Mouse (Mus musculus) spleen, adult 2 months (tissue): ENCODE measurements around the gene Ctnna2. TPM values are rescaled to one million over a fixed set of nuclear protein-coding genes. Genes with fewer than 3 reads are reported as not detected.

Experiments
- DNase-seq, 2 experiments: peaks; one replicate each; pipeline versions ENCODE4 v3.0.0 to v3.0.0-alpha.2; 2012 to 2021; ENCODE audit warnings: low spot score in 2 of 2, low read depth in 1 of 2
- H3K27ac ChIP-seq: fragments of 200-500 bp; 2 replicates; pipeline ENCODE4 v1.5.1; 2012; ENCODE audit warnings: low read length, inconsistent platforms; ENCODE audit not compliant: insufficient read depth
- H3K27me3 ChIP-seq: fragments of 200-500 bp; 2 replicates; pipeline ENCODE4 v1.6.1; 2012; ENCODE audit warnings: mild to moderate bottlenecking, moderate library complexity, low read length, inconsistent platforms; ENCODE audit not compliant: control insufficient read depth, insufficient read depth
- H3K36me3 ChIP-seq: fragments of 200-500 bp; 2 replicates; pipeline ENCODE4 v1.6.1; 2012; ENCODE audit warnings: mild to moderate bottlenecking, low read length, inconsistent platforms; ENCODE audit not compliant: control insufficient read depth, insufficient read depth
- H3K4me1 ChIP-seq: fragments of 200-500 bp; 2 replicates; pipeline ENCODE4 v1.6.1; 2011; ENCODE audit warnings: inconsistent platforms; ENCODE audit not compliant: control insufficient read depth, insufficient read depth, insufficient read length
- H3K4me3 ChIP-seq: fragments of 200-500 bp; 2 replicates; pipeline ENCODE4 v1.5.1; 2011; ENCODE audit warnings: mild to moderate bottlenecking, inconsistent platforms; ENCODE audit not compliant: insufficient read depth, insufficient read length; ENCODE audit errors: extremely low read depth
- CTCF ChIP-seq: fragments of 200-500 bp; IDR thresholded peaks from 2 replicates; pipeline ENCODE4 v1.5.1; 2011; ENCODE audit warnings: mild to moderate bottlenecking, inconsistent platforms; ENCODE audit not compliant: insufficient read depth, insufficient read length, insufficient replicate concordance; ENCODE audit errors: extremely low read depth
- POLR2A ChIP-seq: fragments of 200-500 bp; IDR thresholded peaks from 2 replicates; pipeline ENCODE4 v1.6.1; 2011; ENCODE audit warnings: low read depth, low read length, inconsistent platforms
- WGBS: fragments of 180-500 bp; shearing (Covaris S2); methylation state at CpG from one replicate; pipeline ENCODE4 v1.1.7; 2018; 5-methylcytosine and 5-hydroxymethylcytosine counted together
- polyA plus RNA-seq: library from polyadenylated mRNA; depleted of rRNA; stranded (reverse); fragments of >200 nt; gene quantifications from 2 replicates; pipeline ENCODE4 v1.2.3, GENCODE M21; 2012

Gene Ctnna2
- polyA plus RNA-seq, 1 experiment = 0.05 TPM

DNA sequence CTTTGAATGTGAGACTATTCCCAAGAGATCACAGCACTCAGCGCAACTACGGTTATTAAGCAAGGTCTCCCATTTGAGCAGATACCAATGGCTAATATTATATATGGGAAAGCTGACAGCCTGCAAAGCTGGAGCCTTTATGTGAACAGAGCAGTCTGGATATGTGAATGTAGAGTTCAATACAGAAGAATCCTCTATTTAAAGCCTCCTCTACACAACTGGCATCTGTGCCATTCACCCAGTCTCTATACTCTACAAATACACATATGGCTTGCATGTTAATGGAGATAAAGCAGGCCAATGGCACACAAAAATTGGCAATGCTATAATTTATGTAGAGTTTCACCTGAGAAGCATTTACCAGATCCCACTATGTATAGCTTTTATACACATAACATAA, 608.4 kb downstream of the Ctnna2 start:
- TF ChIP-seq CTCF = no peak
- TF ChIP-seq POLR2A = no peak
- 96% methylated on average over 2 of the region's 2 CpGs for WGBS
- Histone ChIP-seq H3K27me3 (no peaks in the 10 kb centered on the region), H3K4me1 (no peaks in the 10 kb centered on the region), H3K4me3 (no peak overlapping the region), H3K36me3 (no peaks in the 10 kb centered on the region), H3K27ac (no peak overlapping the region)
- DNase-seq = no peak

DNA sequence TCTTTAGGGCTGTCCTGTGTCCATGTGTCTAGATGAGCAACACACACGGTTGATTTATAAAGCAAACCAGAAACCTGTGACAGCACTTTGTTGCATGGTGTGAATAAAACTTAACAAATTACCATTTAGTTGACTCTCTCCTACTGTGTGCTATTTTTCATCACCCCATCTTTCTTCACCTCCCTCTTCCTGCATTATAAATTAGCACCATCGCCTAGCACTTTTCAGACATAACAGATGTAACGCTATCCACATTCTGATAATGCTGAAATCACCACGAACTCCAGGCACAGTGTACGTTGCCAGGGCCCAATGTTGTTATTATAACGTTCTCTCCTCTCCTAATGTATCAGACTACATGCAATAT, 621.0 kb downstream of the Ctnna2 start:
- Histone ChIP-seq H3K27me3 (no peaks in the 10 kb centered on the region), H3K4me3 (no peak overlapping the region), H3K27ac (no peak overlapping the region), H3K36me3 (no peaks in the 10 kb centered on the region), H3K4me1 (no peaks in the 10 kb centered on the region)
- TF ChIP-seq POLR2A (no peak), CTCF (no peak)
- DNase-seq = no peak
- 88% methylated on average over 6 of the region's 6 CpGs for WGBS

DNA sequence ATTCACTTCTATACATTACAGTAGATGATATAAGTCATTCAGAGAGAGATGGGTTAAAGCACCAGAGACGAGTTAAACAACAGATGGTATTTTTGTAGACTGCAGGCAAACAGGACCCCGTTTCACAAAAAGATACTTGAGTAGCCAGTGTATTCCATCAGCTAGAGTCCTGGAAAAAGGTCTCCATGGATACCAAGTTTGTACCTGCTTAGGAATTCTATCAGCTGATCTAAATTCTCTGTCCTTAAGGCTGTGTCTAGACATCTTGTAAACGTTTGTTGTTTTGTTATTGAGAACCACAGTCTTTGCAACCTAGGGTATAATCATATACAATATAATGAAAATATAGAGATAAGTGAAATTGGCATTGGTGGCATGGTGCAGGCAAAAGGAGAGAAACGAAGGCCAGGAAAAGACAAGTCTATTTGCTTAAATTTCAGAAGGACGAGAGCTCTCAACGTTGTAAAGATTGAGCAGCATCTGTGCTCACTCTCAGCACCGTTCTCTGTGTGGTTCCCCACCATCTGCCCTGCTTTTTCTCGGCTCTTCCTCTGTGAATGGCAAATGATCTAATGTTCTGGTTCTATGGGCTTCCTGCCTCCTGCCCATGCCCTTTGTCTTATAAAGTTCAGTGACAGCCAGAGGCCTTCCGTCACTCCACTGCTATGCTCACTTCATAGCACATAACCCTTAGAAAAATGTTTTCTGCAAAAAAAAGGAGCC, 621.6 kb downstream of the Ctnna2 start:
- Histone ChIP-seq H3K4me1 (no peaks in the 10 kb centered on the region), H3K27ac (no peak overlapping the region), H3K36me3 (no peaks in the 10 kb centered on the region), H3K4me3 (no peak overlapping the region), H3K27me3 (no peaks in the 10 kb centered on the region)
- TF ChIP-seq POLR2A (no peak), CTCF (no peak)
- DNase-seq = no peak
- WGBS = 75% methylated on average over 9 of the region's 9 CpGs

DNA sequence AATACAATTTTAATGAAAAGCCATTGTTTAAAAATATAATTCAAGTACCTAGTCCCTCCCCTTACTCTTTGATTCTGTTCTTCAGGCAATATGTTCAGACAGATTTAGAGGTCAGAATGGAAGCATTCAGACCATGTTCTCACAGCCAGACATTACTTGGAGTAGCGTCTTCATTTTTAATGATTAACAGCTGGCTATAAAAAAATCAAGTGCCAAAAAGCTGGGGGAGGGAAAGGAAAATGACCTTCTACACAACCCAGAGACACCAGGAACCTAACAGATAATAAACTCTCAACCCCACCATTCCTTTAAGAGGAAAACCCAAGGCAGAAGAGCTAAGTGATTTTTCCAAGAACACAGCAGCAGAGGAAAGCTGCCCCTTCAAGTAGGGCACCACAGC, 624.7 kb downstream of the Ctnna2 start:
- H3K4me1 ChIP-seq = no peaks in the 10 kb centered on the region
- TF ChIP-seq CTCF (no peak), POLR2A (no peak)
- no peak for DNase-seq
- no peaks in the 10 kb centered on the region for H3K36me3 ChIP-seq
- no peak overlapping the region for H3K27ac ChIP-seq
- WGBS = 83% methylated on average over 1 of the region's 1 CpGs
- no peaks in the 10 kb centered on the region for H3K27me3 ChIP-seq
- no peak overlapping the region for H3K4me3 ChIP-seq

DNA sequence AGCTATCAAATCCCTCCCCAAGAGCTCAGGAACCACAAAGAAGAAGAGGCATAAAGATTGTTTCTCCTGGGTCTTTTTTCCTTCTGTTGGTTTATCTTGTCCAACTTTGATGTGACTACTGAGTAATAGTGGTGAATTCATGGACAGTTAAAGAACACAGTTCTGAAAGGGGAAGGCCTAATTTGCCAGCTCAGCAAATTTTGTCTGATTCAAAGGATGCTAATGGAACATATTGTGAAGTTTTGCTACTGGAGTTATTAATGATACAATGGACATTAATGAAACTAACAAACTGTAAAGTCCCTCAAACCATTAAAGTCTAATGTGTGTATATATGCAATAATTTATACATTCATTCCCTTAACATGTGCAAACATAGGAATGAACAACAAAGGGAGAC, 635.7 kb downstream of the Ctnna2 start:
- Histone ChIP-seq H3K4me3 (no peak overlapping the region), H3K4me1 (no peaks in the 10 kb centered on the region), H3K27ac (no peak overlapping the region), H3K27me3 (no peaks in the 10 kb centered on the region; the same call in 1 of the 2 replicates), H3K36me3 (no peaks in the 10 kb centered on the region)
- TF ChIP-seq POLR2A (no peak), CTCF (no peak)
- DNase-seq = no peak

DNA sequence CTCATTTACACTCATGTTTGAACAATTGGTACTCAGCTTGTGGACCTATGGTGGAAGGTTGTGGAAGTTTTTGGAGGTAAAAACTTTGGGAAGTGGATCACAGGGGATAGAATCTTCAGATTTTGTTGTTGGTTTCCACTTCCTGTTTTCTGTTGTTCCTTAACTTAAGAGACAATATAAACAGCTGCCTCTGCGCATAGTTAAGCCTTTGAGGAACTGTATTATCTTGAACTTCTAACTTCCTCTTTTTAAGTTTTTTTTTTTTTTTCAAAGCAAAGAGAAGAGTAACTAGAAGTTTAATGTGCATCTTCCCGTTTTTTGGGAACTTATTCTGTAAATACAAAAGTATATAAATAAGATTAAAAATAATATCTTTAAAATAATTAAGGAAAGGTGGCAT, 644.0 kb downstream of the Ctnna2 start:
- no peak overlapping the region for H3K27ac ChIP-seq
- no peak for DNase-seq
- H3K4me1 ChIP-seq = no peaks in the 10 kb centered on the region
- H3K27me3 ChIP-seq = no peaks in the 10 kb centered on the region
- H3K4me3 ChIP-seq = no peak overlapping the region
- H3K36me3 ChIP-seq = no peaks in the 10 kb centered on the region
- 2% methylated on average over 2 of the region's 2 CpGs for WGBS
- no peak for TF ChIP-seq POLR2A
- no peak for TF ChIP-seq CTCF

DNA sequence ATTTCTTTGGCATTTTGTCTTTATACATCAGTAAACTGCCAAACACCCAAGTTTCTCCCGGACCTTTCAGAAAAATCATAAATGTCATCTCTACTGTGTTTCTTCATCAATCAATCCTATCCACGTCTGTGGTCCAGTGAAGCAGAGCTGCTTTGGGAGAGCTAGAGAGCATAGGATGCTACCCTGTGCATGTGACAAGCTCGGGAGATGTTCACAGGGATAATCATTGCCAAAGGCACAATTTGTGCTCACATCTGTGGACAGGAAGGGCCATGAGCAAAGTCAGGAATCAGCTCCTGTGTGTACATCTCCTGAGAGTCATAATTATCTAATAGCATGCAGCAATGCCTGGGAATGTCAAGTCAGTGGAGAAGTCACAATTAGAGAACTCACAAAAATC, 654.8 kb downstream of the Ctnna2 start:
- H3K4me1 ChIP-seq = no peaks in the 10 kb centered on the region
- no peak overlapping the region for H3K4me3 ChIP-seq
- no peak for DNase-seq
- H3K36me3 ChIP-seq = no peaks in the 10 kb centered on the region
- H3K27me3 ChIP-seq = no peaks in the 10 kb centered on the region
- TF ChIP-seq CTCF = no peak
- no peak for TF ChIP-seq POLR2A
- H3K27ac ChIP-seq = no peak overlapping the region
- 75% methylated on average over 3 of the region's 3 CpGs for WGBS
